Mouse (Mus musculus): ENCODE measurements around the gene Tyw1.

The Tyw1 gene

DNA sequence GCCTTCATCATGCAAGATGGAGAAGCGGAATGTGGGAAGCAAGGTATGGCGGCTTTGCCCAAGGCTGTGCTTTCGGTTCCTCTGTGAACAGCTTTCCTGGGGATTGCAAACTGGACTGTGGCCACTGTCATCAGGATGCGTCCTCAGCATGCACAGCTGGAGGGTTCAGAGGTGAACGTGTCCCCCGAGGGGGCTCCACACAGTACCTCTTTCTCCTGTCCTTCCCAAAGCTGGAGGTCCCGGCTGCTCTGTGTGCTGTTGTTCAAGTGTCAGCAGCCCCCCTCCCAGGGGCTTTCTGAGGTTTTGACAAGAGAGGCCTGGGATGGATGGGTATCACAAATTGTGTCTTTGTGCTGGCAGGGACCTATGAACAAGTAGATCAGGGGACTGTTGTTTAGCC lies 131.0 kb downstream of the Tyw1 start:
- DNase-seq (ENCODE audit: low spot score in 2 of 2): no peak

Data from cerebellum, postnatal 4 days (tissue).